ENCODE assay signal across 11 mouse cellular contexts in genomic region chr2:115688282-115688681, GRCm38 (mm10).
DNase-seq lines count a peak whose midpoint lies in the region; ATAC-seq and TF ChIP-seq lines count a peak whose summit lies in the region.
"Had no signal": no experiment of that assay in that cellular context is flagged by ENCODE, and none has a peak within 500 bp of the region (broad histone marks: within the 10 kb centered on the region; RNA-seq: fewer than 3 reads in every experiment).

No protein-coding gene starts in this region.

- H3K36me3 ChIP-seq in hindbrain, embryonic 15.5 days = no peaks in the 10 kb centered on the region

- H3K9ac ChIP-seq in hindbrain, embryonic 15.5 days = no peak overlapping the region

- ATAC-seq in hindbrain, embryonic 15.5 days (ENCODE audit: low FRiP score, low read depth) = peak; percentile 77; the same call in 1 of the 2 replicates

- peaks cover 4% of the 10 kb centered on the region for H3K4me1 ChIP-seq in hindbrain, embryonic 15.5 days (replicated peaks)

- H3K27me3 ChIP-seq in hindbrain, embryonic 15.5 days = no peaks in the 10 kb centered on the region

- H3K27ac ChIP-seq in hindbrain, embryonic 15.5 days (replicated peaks) = peak overlapping the region; percentile 23
- H3K27ac ChIP-seq: heart, adult 2 months had no signal

- TF ChIP-seq POLR2A in brain, embryonic 14.5 days (IDR thresholded peaks at IDR 0.05; ENCODE audit: borderline replicate concordance, extremely low read depth, insufficient read depth, insufficient read length, poor library complexity, severe bottlenecking) = no peak

- H3K4me2 ChIP-seq in hindbrain, embryonic 15.5 days = no peak overlapping the region

- peak; percentile 17 for DNase-seq in R1 (ENCODE audit: low read depth, low spot score)
- DNase-seq in brain, embryonic 14.5 days (ENCODE audit: low read depth) = peak; percentile 78
- peak; percentile 47 for DNase-seq in mesoderm, embryonic 11.5 days (ENCODE audit: low read depth, low spot score)
- DNase-seq in gastrocnemius, postnatal 25 days = no peak
- DNase-seq in adrenal gland, postnatal 10 days = no peak
- DNase-seq in retina, embryonic 14.5 days (ENCODE audit: low spot score) = no peak
- no peak for DNase-seq in cerebellum, adult 11-12 months
- DNase-seq: heart, adult 2 months; kidney, adult 8-10 months; lung, adult 18-20 months had no signal

- WGBS in hindbrain, embryonic 15.5 days = 42% methylated on average over 6 of the region's 6 CpGs

- H3K4me3 ChIP-seq in hindbrain, embryonic 15.5 days = no peak overlapping the region
- H3K4me3 ChIP-seq: heart, adult 2 months had no signal

- H3K9me3 ChIP-seq in hindbrain, embryonic 15.5 days = no peaks in the 10 kb centered on the region

- no peak for TF ChIP-seq CTCF in brain, embryonic 14.5 days (IDR thresholded peaks at IDR 0.05; ENCODE audit: borderline replicate concordance, extremely low read depth, insufficient read depth, insufficient read length)

Comparison
In these comparisons a context has a peak if more than half of its experiments do, and no peak if none do; other contexts are left out.
1. DNase-seq: peak in R1 (single experiment), brain, embryonic 14.5 days (single experiment) and mesoderm, embryonic 11.5 days (single experiment); none in gastrocnemius, postnatal 25 days (single experiment), adrenal gland, postnatal 10 days (single experiment), retina, embryonic 14.5 days (single experiment) and cerebellum, adult 11-12 months (single experiment).